Mouse (Mus musculus) megakaryocyte-erythroid progenitor cell, adult 5 weeks (primary cell): ENCODE measurements around the gene Olfr1193. TPM values are rescaled to one million over a fixed set of nuclear protein-coding genes. Genes with fewer than 3 reads are reported as not detected.

Experiments used
- polyA plus RNA-seq: library from polyadenylated mRNA; stranded (reverse); fragments of >175 nt; gene quantifications from 2 replicates; pipeline ENCODE4 v1.2.3, GENCODE M21; 2012

Olfr1193 gene
- polyA plus RNA-seq = not detected in 2 replicates

GRCm38 (mm10) chr2:88675328-88675727 lies at the start of gene Olfr1193:
Gene Olfr1193 (plus strand): TSS chr2:88675628.

DNA sequence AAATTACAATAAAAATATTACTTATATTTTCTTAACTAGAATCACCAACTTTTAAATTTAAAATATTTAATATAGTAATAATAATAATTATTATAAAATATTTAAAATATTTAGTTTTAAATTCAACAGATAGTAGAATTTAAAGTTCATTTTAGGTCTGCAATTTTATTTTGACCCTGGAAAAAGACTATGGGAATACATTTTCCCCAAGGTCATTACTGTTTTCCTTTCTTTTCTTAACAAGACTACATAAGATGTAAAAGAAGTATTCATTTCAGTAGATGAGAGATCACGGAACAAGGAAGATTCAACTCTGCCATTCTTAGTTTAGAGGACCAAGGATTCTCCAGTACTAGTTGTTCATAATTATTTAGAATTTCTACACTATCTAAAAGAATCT lies 35.2 kb upstream of the Olfr1193 start, which contains the start of gene Olfr1191-ps1:
Gene Olfr1191-ps1 (plus strand): TSS at position 301 of the 400 bp plus-strand sequence.

DNA sequence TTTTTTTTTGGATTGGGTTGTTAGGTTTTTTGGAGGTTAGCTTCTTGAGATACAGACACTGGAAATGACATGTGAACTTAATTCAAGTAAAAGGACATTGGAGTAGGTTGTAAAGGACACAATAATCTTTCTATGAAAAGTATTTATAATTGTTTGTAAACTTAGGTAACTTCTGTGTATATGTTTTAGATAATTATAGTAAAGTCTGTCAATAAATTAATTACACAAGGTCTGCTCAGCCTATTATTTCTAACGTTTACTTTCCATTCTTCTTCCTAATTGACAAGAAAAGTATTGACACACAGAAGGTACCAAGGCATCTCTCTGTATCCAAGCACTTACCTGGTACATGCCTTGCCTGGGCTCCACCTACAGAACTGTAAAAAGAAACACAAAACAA lies 27.2 kb upstream of the Olfr1193 start, which contains the start of gene Olfr1192-ps1:
Gene Olfr1192-ps1 (plus strand): TSS at position 301 of the 400 bp plus-strand sequence.

DNA sequence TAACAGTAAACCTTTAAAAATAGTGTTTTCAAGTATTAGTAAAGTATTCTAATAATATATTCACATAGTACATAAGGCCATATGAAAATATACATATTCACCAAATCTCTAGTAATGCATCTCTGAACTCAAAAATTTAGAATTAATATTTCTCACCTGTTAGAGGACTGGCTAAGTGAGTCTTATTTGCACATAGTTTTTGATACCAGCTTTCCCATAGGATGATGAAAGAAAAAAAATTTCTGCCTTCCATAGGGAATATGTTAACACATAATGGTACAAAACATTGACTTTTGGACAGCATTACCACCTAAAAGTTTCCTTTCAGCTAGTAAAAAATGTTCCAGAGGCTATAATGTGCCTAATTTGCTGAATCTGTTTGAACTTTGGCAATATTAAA lies 13.7 kb downstream of the Olfr1193 start, which contains the start of gene Olfr1195:
Gene Olfr1195 (minus strand): TSS at position 101 of the 400 bp plus-strand sequence.

DNA sequence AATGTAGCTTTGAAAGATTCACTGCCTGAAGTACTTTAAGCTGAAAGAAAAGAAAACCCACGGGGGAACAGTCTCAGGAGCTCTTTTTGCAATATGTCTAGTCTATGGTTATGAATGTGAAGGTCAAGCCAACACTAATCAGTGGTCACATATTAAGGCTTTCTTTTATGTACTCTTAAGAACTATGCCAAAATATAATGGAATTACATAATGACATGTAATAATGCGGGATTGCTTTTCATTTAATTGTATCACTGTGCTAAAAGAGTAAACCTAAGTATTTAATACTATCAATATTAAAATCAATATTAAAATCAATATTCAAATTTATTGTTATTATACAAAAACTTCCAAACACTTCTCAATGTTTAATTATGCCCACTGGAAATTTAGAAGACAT lies 29.1 kb downstream of the Olfr1193 start, which contains the start of gene Olfr1196:
Gene Olfr1196 (minus strand): TSS at position 101 of the 400 bp plus-strand sequence.

Other genes with a start within 250 kb of the Olfr1193 start
- not detected in 2 replicates for gene Olfr1181, start 249.5 kb upstream of the Olfr1193 start, polyA plus RNA-seq
- not detected in 2 replicates for gene Gm13757, start 226.5 kb upstream of the Olfr1193 start, polyA plus RNA-seq
- not detected in 2 replicates for gene Olfr1183, start 220.8 kb upstream of the Olfr1193 start, polyA plus RNA-seq
- not detected in 2 replicates for gene Olfr1184, start 192.0 kb upstream of the Olfr1193 start, polyA plus RNA-seq
- not detected in 2 replicates for gene Olfr1185-ps1, start 182.3 kb upstream of the Olfr1193 start, polyA plus RNA-seq
- not detected in 2 replicates for gene Olfr1186, start 157.1 kb upstream of the Olfr1193 start, polyA plus RNA-seq
- not detected in 2 replicates for gene Olfr1188, start 118.7 kb upstream of the Olfr1193 start, polyA plus RNA-seq
- not detected in 2 replicates for gene Olfr1189, start 89.2 kb upstream of the Olfr1193 start, polyA plus RNA-seq
- not detected in 2 replicates for gene Olfr1191-ps1, start 35.1 kb upstream of the Olfr1193 start, polyA plus RNA-seq
- gene Olfr1192-ps1, start 27.1 kb upstream of the Olfr1193 start, polyA plus RNA-seq = not detected in 2 replicates
- not detected in 2 replicates for gene Olfr1195, start 13.6 kb downstream of the Olfr1193 start, polyA plus RNA-seq
- not detected in 2 replicates for gene Olfr1196, start 29.0 kb downstream of the Olfr1193 start, polyA plus RNA-seq
- gene Olfr1197, start 56.7 kb downstream of the Olfr1193 start, polyA plus RNA-seq = not detected in 2 replicates
- not detected in 2 replicates for gene Olfr1198, start 75.7 kb downstream of the Olfr1193 start, polyA plus RNA-seq
- not detected in 2 replicates for gene Olfr1199, start 84.8 kb downstream of the Olfr1193 start, polyA plus RNA-seq
- gene Olfr1200, start 94.9 kb downstream of the Olfr1193 start, polyA plus RNA-seq = 0.01 TPM in 1 of 2 replicates, not detected in the other
- gene Olfr1201, start 117.4 kb downstream of the Olfr1193 start, polyA plus RNA-seq = not detected in 2 replicates
- not detected in 2 replicates for gene Olfr1202, start 138.9 kb downstream of the Olfr1193 start, polyA plus RNA-seq
- not detected in 2 replicates for gene Olfr1205, start 154.1 kb downstream of the Olfr1193 start, polyA plus RNA-seq
- gene Olfr1204, start 173.7 kb downstream of the Olfr1193 start, polyA plus RNA-seq = not detected in 2 replicates
- not detected in 2 replicates for gene Olfr1206, start 187.6 kb downstream of the Olfr1193 start, polyA plus RNA-seq
- 0.03 TPM in 1 of 2 replicates, not detected in the other for gene Olfr1208, start 226.7 kb downstream of the Olfr1193 start, polyA plus RNA-seq
- not detected in 2 replicates for gene Olfr1209, start 239.5 kb downstream of the Olfr1193 start, polyA plus RNA-seq